Mouse (Mus musculus) lung, postnatal 0 days (tissue): ENCODE measurements around the gene Sumf1.

Experiments
- CTCF ChIP-seq: IDR thresholded peaks from 2 replicates; pipeline ENCODE4 v1.5.1; 2016; ENCODE audit warnings: antibody characterized with exemption, mild to moderate bottlenecking
- EP300 ChIP-seq: IDR thresholded peaks from 2 replicates; pipeline ENCODE4 v1.6.1; 2016; ENCODE audit warnings: antibody characterized with exemption, mild to moderate bottlenecking, control low read depth

GRCm38 (mm10) chr6:108073931-108074330 is 111.5 kb downstream of the Sumf1 start:
- no peak for TF ChIP-seq CTCF
- TF ChIP-seq EP300: no peak
